Mouse (Mus musculus) T-helper 1 cell (primary cell): ENCODE measurements around the gene Tmc6.

ENCODE experiments used
- in situ Hi-C: fragments of 300-600 bp; cut with MboI, MseI; formaldehyde crosslinking; loops from one replicate; pipeline ENCODE4 v1.15.1; 2025; ENCODE audit warnings: high pct_unique_total_duplicates

Tmc6 gene

DNA sequence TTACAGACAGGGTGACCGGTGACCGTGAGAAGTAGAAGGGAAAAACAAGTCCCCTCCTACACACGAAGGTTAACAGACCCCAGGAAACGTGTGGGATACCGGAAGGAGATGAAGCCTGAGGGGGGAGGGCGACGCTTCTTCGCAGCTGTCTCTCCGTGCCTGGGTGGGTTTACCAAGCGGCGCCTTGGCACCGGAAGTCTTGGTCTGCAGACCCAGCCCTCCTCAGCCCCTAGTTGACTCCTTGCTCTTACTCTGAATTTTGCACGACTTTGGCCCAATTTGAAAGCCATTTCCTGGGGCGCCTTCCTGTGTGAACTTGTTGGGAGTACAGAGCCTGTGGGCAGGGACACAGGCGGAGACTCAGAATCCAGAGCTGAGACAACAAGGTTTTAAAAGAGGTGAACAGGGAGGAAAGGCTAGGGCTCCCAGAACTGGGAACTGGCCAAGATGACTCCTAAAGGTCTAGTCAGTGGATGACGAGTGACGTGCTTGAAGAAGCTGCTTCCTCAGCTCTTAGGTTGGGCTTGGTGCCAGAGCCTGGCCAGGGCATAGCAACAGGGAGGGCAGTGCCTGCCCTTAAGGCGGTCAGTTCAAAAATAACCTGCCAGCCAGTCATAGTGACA lies 688 bp downstream of the Tmc6 start:
- in situ Hi-C loops = no loop called here

DNA sequence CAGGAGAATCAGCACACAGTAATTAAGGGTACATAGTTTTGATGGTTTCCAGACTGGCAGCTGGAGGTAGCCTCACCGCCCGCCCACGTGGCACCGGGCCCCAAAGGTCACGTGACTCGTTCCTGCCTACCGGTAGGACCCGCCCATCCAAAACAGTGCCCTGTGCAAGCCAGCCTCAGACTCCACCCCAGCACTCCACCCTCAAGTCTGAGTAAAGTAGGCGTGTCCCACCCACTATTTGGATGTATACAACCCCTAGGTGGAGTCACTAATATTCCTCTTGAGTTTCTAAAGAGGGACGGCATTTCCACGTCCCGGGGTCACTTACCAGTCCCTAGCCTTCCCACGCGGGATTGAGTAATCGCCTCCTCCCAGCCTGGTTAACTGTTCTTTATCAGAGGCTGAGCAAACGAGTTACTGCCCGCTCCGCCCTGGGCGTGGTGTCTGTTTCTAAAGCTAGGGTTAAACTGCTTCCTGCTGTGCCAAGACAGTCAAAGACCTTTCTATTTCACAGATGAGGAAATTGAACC lies 1.4 kb downstream of the Tmc6 start:
- in situ Hi-C loops = no loop called here

DNA sequence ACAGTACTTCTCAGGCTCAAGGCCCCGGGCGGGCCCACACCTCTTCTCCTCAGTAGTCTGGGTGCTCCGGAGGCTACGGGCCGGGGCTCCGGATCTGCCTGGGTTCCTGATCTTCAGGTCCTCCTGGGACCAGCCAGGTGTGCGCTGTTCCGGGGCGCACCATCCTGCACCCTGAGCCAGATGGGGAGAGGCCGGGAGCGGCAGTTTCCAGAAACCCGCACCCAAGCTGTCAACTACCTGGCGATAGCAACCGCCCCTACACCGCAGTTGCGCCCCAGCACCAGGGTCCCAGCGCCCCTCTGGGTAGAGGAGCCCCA lies 1.8 kb downstream of the Tmc6 start:
- in situ Hi-C loops = no loop called here

DNA sequence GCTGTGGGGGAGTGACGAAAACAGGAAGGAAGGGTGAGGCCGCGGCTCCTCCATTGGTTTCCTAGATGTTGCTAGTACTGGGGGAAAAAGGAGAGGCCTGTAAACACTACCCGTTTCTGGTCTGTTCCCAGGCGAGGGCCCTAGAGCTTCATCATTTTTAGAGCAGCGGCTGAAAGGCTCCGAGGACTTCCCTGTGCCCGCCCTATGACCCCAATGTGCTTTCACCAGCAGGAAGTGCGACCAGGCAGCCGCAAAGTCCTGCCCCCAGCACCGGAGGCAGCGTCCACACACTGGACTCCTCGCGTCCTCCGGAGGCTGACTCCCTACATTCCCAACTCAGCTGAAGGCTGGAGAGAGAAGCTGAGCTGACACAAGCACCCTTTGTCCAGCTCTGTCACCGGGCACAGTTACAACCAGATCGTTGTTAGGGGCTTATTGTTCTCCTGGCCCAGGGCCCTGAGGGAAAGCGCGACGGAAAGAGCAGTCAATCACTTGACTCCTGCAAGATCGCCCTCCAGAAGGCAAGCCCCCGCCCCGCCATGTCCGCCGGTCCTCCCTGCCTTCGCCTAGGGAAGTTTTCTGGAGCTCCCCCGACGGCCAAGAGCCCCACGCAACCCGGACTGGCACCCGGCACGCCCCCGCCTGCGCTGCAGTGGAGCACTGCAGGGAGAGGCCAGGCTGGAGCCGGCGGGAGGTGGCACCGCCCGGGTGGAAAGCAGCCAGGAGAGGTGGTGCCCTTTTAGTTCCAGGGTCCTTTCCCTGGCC lies 2.4 kb downstream of the Tmc6 start:
- in situ Hi-C loops = no loop called here

DNA sequence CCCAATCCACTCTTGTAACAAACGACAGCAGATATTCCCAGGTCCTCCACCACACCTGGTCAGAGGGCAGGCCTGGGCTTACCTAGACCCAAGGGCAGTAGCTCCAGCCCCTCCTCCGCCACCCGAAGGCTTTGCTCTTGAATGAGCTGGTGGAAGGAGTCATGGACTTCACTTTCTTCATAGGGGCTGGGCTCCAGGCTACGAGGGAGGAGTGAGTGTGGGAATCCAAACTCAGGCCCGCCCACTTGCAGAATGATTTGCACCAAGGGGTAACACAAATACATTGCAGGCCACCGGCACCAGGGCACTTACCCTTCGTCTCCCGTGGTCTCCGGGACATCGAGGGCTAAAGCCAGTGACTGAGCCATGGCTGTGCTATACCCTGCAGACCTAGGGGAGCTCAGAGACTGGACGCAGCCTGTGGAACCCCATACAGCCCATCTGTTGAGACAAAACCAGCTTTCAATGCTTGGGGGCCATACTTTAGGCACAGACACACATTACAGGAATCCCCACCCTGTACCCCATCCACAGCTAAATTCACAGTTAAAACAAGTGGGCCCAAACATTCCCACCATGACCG lies 3.1 kb downstream of the Tmc6 start:
- in situ Hi-C loops = no loop called here

DNA sequence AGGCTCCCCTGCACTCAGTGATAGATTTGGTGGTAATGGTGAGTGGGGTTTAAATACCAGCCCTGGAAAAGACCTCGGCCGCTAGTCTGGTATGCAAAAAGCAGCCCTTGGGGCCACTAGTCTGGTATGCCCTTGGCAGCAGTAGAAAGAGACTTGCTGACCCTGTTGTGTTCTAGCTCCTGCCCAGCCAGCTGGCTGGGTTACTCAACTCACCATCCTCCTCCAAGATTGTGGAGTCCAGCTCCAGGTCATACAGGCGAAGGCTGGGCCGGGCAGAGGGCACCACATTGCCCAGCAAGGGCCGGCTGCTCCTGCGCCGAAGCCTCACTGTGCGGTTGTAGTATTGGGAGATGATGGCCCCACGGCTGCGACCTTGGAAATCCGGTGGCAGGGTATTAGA lies 4.0 kb downstream of the Tmc6 start:
- in situ Hi-C loops = no loop called here

DNA sequence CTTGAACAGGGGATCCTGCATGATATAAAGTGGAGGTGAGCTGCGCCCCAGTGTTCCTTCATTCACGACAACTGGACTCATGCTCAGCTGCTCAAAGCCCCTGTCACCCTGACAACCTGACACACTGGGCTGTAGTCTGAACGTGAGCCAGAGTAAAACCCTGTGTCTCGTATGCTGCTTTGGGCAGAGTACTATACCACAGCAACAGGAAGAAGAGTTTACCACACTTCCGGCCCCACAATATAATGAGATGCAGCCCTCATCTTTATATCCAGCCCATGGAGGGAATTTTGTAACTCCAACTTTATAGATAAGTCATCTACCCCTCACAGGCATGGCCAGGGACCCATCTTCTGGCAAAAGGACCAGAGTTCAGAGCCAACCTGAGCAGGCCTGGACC lies 4.9 kb downstream of the Tmc6 start:
- in situ Hi-C loops = no loop called here

DNA sequence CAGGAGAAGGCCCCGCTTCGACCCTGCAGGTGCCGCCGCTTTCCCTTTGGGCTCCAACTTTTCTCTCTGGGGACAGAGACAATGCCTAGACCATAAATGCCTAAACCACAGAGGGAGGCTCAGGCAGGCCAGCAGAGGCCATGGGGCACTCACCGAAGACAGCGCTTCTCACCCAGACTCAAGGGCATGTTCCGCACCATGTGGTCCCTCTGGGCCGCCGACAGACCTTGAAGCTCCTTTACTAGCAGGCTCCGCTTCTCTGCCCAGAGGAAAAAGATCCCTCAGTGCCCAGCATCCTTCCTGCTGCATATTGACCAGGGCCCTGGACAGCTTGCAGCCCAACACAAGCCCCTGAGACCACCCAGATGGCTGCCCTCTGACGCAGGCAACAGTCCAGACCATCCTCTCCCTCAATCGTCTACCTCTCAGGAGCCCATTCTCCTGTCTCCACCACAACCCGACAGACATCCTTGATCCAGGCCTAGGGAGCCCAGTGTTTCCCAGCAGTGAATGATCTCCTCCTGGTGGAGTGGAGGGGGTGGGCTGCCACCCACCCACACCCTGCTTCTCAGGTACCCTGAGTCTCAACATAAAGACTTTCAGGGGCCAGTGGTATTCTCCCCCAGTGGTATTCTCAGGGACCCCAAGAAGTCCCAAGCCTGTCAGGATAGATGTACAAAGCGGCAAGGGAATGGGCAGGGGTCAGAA lies 5.8 kb downstream of the Tmc6 start:
- in situ Hi-C loops = no loop called here

DNA sequence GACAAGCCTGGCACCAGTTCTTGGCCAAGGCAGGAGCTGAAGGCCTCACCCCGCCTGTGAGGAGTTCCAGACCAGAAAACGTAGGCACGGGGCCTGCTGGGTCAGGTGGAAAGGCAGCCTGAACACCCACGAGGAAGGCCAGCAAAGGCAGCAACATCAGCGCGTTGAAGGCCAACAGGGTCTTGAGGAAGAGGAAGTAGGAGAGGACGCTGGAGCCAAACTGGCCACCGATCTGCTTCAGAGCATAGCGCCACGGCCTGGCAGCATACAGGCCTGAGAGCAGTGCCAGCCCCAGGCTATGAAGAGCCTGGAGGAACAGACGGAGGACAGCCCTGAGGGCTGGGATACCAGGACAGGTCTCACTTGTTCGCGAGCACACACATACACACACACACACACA lies 6.5 kb downstream of the Tmc6 start:
- in situ Hi-C loops = no loop called here

DNA sequence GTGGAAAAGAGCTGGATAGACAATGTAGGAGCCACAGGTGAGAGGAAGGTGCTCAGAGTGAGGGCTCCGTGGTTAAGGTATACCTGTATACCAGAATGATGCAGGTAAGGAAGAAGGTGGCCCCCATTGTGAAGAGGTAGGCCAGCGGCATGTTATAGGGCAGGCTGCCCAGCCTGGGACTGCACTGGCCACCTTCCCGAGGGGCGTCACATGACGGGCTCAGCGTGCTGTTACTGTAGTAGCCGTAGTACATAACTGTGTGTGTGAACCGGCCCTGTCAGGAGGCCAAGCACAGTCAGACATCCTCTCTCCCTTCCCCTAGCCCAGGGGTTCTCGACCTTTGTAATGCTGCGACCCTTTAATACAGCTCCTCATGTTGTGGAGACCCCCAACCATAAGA lies 7.1 kb downstream of the Tmc6 start:
- in situ Hi-C loops = no loop called here

DNA sequence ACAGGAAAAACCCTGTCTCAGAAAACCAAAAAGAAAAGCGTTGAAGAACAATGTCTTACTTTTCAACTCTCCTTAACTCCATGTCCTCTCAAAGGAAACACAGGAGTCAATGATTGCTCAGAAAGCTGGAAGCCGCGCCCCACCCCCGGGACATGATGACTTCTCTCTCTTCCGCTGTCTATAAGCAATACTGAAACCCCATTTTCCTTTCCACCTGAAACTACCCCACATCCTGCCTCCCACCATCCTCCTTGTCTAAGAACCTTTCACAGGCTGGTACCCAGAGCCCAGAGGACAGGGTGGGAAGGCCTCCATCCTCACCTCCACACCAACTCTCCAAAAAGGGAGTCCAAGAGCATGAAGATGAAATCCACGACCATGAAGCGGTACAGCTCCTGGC lies 9.6 kb downstream of the Tmc6 start:
- in situ Hi-C loops = no loop called here

DNA sequence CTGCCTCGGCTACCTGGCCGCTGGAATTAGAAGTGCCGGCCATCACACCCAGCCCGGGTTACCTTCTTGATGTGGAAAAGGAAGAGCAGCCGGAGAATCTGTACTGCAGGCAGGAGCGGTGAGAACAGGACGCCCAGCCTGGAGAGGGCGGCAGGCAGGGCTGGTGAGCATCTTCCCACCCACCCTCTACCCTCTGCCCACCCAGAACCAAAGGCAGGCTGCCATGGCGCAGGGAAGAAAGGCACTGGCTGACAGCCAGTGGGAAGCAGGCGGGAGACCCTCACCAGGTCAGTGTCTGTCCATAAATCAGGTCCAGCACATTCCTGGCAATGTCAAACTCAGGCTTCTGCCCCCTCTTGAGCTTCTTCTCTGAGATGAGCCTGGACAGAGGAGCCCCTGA lies 11.6 kb downstream of the Tmc6 start:
- in situ Hi-C loops = no loop called here

DNA sequence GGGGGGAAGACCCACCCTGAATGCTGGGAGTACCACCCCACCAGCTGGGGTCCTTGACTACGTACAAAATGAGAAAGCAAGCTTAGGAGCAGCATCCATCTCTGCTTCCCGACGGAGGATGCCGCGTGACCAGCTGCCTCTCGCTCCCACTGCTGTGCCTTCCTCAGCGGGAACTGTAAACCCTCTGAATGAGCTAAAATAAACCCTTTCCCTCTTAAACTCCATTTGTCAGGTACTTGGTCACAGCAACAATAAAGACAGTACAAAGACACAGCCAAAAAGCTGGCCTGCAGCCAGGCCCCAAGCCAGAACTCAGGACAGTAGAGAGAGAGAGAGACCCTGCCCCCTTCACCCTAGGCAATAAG lies 12.3 kb downstream of the Tmc6 start:
- in situ Hi-C loops = no loop called here

DNA sequence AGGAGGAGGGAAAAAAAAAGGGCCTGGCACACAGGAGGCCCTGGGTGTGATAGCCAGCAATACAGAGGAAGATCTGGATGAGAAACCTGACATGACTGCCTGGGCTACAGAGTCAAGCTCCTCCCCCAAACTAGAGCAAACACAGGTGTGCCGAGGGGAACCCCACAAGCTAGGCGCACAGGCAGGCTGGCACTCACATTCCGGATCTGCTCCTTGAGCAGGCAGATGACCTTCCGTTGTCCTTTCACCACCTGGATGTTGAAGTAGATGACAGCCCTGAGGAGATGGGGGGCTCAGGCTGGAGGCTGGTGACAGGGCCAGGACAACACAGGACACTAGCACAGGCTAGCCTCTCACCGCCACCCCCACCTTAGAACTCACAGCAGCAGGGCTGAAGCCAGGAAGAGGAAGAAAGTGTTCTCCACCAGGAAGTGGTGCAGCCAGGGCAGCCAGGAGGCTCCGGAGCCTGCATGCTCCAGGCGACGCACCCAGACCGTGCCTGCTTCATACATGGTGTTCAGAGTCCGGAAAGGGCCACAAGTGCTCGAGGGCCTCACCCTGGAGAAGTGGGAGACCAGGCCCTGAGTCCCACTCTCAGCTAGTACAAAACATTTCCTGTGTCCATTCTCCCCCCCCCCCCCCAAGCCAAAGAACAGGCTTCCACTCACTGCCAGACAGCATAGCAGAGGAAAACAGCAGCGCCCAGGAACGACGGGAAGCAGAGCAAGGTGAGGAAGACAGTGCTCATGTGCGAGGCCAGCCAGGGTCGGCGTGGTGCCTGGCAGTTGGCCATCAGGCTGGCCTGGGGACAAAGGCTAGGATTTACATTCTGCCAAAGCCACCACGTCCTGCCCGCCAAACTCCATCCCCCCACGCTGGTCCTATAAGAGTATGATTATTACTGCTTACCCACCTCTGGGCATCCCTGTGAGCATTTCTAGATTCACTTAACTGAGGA lies 13.0 kb downstream of the Tmc6 start:
- in situ Hi-C loops = no loop called here

DNA sequence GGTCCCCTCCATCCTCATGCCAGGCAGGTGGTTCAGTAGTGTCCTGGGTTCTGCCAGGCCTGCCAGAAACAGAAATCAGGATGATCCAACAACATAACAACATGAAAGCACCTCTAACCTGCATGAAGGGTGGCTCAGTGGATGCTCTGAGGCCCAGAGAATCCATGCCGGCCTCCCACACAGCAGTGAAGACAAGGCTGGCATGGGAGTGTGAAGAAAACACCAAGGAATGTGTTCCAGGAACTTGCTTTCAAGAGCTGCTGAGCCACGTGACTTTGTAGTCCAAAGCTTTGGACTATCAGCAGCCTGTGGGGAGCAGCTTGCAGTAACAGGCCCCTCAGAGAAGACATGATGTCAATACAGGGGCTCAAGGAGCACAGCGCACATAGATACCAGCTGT lies 15.7 kb downstream of the Tmc6 start:
- in situ Hi-C loops = no loop called here

DNA sequence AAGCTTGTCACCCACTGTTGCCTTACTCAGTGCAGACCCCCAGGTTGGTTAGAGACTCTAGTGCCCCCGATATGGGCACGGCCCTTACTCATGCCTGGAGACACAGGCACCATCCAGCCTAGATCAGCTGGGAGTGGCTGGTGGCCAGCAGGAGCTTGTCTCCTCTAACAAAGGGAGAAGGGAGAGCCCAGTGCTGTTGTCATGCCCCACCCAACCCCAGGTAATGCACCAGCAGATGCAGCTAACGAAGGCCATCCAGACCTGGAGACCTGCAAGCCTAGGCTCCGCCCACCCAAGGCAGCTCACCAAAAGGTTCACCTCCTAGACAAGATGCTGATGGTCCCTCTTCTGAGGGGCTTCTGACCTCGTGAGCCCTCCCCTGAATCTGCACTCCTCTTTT lies 16.6 kb downstream of the Tmc6 start:
- in situ Hi-C loops = no loop called here

DNA sequence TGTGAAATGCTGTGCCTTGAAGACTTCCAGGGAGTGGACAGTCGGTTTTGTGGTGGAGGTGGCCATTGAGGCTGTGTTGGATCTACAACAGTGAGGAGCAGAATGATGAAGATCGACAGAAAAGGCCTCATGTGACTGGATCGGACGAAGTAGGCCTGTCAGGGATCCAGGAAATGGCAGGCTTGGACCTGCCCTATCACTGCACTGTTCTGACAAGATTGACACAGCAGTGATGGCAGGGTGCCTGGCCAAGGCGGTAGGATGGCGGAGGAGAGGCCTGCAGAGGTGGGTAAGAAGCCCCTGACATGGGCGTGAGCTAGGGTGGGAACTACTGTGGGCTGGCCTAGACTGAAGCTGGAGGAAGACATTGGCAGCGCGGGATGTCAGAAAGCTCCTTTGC lies 17.7 kb downstream of the Tmc6 start:
- in situ Hi-C loops = no loop called here

DNA sequence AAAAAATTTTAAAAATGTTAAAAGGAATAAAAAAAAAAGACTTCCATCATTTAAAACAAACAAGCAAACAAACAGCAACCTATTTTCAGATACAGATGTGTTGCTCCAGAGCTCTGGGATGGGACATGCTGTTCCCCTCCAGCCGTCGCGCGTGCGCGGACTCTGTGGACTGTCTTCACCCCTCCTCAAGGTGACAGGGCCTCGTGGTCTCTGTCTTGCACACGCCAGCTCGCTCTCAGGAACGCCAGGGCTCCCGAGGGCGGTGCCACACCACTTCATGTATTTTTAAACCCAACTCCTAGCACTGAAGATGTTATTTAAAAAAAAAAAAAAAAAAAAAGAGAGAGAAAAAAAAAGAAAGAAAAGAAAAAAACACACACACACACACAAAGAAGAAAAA lies 19.8 kb downstream of the Tmc6 start:
- in situ Hi-C loops = no loop called here

DNA sequence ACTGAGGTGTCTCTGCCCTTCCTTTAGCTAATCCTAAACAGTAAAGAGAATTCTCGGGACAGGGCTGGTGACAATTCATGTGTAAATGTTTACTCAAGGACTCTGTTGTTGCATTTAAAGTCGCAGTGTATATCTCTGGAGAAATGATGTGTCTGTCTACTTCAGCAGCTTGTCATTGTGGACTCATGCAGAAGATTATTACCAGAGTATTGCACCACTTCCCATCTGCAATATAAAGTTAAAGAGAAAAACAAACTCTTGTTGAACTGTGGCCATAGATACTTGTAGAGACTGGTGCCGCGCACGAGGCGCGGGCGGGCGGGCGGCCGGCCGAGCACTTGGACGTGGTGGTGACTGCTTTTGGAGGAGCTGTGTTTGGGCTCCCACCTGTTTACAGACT lies 20.2 kb downstream of the Tmc6 start:
- in situ Hi-C loops = no loop called here

DNA sequence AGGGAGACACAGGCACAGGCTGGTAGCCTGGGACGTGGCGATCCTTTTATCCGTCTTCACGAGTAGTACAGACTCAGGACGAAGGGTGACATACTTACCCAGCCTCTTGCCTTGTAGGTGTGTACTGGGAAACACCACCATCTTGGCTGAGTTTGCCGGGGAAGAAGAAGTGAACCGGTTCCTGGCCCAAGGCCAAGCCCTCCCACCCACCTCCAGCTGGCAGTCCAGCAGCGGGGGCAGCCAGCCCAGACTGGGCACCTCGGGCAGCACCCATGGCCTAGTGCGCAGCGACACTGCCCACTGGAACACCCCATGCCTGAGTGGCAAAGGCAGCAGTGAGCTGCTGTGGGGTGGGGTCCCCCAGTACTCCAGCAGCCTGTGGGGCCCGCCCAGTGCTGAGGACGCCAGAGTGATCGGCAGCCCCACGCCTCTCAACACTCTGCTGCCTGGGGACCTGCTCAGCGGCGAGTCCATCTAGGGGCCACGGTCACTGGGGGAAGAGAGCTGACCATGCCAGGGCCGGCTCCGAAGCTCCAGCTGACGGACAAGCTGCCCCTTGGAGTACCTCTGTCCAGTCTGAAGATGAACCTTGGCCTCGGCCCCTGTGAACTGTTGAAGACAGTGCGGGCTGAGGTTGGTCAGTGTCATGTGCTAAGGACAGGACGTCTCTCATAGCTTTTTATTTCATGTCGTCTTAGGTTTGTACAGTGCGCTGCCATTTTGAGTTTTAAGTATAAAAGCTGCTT lies 21.5 kb downstream of the Tmc6 start:
- in situ Hi-C loops = no loop called here

DNA sequence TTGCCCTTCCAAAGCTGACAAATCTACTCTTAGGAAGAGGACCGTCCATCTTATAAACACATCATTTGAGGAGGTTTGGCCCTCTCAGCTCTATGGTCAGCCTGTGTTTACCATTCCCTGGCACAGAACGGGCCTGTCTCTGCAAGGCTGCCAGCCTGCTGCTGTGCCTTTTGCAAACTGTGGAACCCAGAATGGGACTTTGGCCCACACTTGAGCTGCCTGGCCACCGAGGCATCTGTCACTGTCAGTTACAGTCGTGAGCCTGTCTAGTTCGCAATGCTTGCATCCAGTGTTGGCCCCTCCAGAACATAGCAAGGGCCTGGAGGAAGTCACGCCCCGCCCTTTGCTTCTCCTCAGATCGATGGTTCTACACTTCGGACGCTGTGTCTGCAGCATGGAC lies 22.7 kb downstream of the Tmc6 start:
- in situ Hi-C loops = no loop called here
